Mouse (Mus musculus) MEL (cell line): ENCODE measurements around the gene Hormad1.

Experiments used
- BHLHE40 ChIP-seq: IDR thresholded peaks from 2 replicates; pipeline ENCODE4 v1.6.1; 2012; ENCODE audit warnings: low read depth, mild to moderate bottlenecking, inconsistent platforms, low read length, improper control_type of control experiment, borderline replicate concordance
- CHD1 ChIP-seq: IDR thresholded peaks from 2 replicates; pipeline ENCODE4 v1.6.1; 2012; ENCODE audit warnings: low read depth, mild to moderate bottlenecking, inconsistent platforms, low read length, improper control_type of control experiment
- CTCF ChIP-seq, 3 experiments: IDR thresholded peaks in 2 of 3; conservative IDR thresholded peaks in 1 of 3; 2 replicates each; pipeline ENCODE4 v1.5.1; 2011 to 2012; ENCODE audit warnings: low read length in 3 of 3, low read depth in 2 of 3, mild to moderate bottlenecking in 2 of 3, improper control_type of control experiment in 1 of 3, inconsistent platforms in 1 of 3, mixed read lengths in 1 of 3, moderate library complexity in 1 of 3; ENCODE audit not compliant: control insufficient read depth in 1 of 3, insufficient read depth in 1 of 3, poor library complexity in 1 of 3, severe bottlenecking in 1 of 3
- ELF1 ChIP-seq: IDR thresholded peaks from 2 replicates; pipeline ENCODE4 v1.6.1; 2014; ENCODE audit warnings: low read depth, mild to moderate bottlenecking, inconsistent platforms, low read length, improper control_type of control experiment, moderate library complexity
- GATA1 ChIP-seq: IDR thresholded peaks from 2 replicates; pipeline ENCODE4 v1.6.1; 2011; ENCODE audit warnings: low read depth, low read length, improper control_type of control experiment
- MEF2A ChIP-seq: IDR thresholded peaks from 2 replicates; pipeline ENCODE4 v1.6.1; 2014; ENCODE audit warnings: low read depth, mild to moderate bottlenecking, inconsistent platforms, low read length, improper control_type of control experiment; ENCODE audit not compliant: poor library complexity, insufficient replicate concordance, severe bottlenecking; ENCODE audit errors: extremely low read depth
- MXI1 ChIP-seq: IDR thresholded peaks from 2 replicates; pipeline ENCODE4 v1.6.1; 2011; ENCODE audit warnings: mild to moderate bottlenecking, low read depth, low read length, improper control_type of control experiment
- MYC ChIP-seq: IDR thresholded peaks from 2 replicates; pipeline ENCODE4 v1.6.1; 2011; ENCODE audit warnings: low read depth, mild to moderate bottlenecking, low read length, improper control_type of control experiment, moderate library complexity
- NELFE ChIP-seq: IDR thresholded peaks from 2 replicates; pipeline ENCODE4 v1.6.1; 2011; ENCODE audit warnings: low read depth, low read length, improper control_type of control experiment
- POLR2A ChIP-seq, 2 experiments: IDR thresholded peaks; 2 replicates each; pipeline ENCODE4 v1.6.1; 2011 to 2012; ENCODE audit warnings: low read length in 2 of 2, mild to moderate bottlenecking in 2 of 2, control low read depth in 1 of 2, improper control_type of control experiment in 1 of 2, low read depth in 1 of 2, moderate library complexity in 1 of 2; ENCODE audit not compliant: control insufficient read depth in 1 of 2, insufficient read depth in 1 of 2, poor library complexity in 1 of 2
- USF2 ChIP-seq, 2 experiments: IDR thresholded peaks; 2 replicates each; pipeline ENCODE4 v1.6.1; 2011 to 2012; ENCODE audit warnings: improper control_type of control experiment in 2 of 2, low read length in 2 of 2, borderline replicate concordance in 1 of 2, inconsistent platforms in 1 of 2, low read depth in 1 of 2, mild to moderate bottlenecking in 1 of 2; ENCODE audit not compliant: insufficient read depth in 1 of 2
- ZC3H11A ChIP-seq: IDR thresholded peaks from 2 replicates; pipeline ENCODE4 v1.6.1; 2012; ENCODE audit warnings: low read depth, mild to moderate bottlenecking, inconsistent platforms, low read length, improper control_type of control experiment

DNA sequence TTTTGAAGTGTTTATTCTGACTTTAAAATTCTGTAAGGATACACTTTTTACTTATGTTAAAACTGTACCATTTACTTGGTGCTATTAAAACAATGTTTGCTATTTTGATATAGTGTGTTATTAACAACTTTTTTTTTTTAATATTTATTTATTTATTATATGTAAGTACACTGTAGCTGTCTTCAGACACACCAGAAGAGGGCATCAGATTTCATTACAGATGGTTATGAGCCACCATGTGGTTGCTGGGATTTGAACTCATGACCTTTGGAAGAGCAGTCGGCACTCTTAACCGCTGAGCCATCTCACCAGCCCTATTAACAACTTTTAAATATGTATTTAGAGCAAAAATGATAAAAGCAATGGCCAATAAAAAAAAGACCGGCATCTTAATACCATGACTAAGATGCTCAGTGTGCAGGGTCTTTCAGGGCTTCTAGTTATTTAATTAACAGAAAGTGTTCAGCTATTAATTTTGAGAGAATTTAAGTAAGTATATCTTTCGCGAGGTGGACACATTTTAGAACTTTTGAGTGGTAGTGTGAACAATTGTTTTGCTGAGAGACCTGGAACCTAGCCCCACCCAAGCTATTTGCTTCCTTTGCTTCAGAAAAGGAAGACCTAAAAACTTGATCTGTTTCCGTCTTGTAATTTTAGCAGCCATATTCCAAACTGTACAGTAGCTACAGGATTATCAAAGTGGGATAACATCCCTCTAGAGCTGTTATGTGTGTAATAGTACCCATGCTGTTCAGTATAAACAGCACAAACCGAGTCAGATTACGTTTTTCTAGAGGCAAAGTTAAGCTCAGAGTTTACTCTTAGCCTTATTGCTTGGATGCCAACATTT is 28.5 kb downstream of the Hormad1 start:
- TF ChIP-seq USF2 (IDR thresholded peaks at IDR 0.05; ENCODE audit: borderline replicate concordance in 1 of 2, insufficient read depth in 1 of 2, low read depth in 1 of 2, low read length in 2 of 2) (no peak), MYC (peak; percentile 70), GATA1 (no peak), POLR2A (IDR thresholded peaks at IDR 0.05; ENCODE audit: control insufficient read depth in 1 of 2, insufficient read depth in 1 of 2, low read depth in 1 of 2, low read length in 2 of 2, poor library complexity in 1 of 2) (no peak), MXI1 (no peak), CHD1 (peak; percentile 97), ELF1 (no peak), CTCF (IDR thresholded peaks at IDR 0.05 in 2 of 3, conservative IDR thresholded peaks at IDR 0.05 in 1 of 3; ENCODE audit: control insufficient read depth in 1 of 3, insufficient read depth in 1 of 3, low read depth in 2 of 3, low read length in 3 of 3, poor library complexity in 1 of 3, severe bottlenecking in 1 of 3) (no peak; a peak in 1 of 6 replicates), ZC3H11A (no peak), MEF2A (no peak), BHLHE40 (no peak), NELFE (no peak)
